Mouse (Mus musculus) cerebellum, adult (tissue): ENCODE results near the gene Poln.
A peak's percentile ranks its signal among the peaks of the same experiment; 100 is the strongest.

Source experiments
- ATAC-seq: cut with Nextera tagmentation; 2 replicates; pipeline ENCODE4 v1.9.2; 2017; ENCODE audit warnings: mild to moderate bottlenecking, moderate library complexity, mixed read lengths; ENCODE audit not compliant: insufficient number of reproducible peaks, low FRiP score, low TSS enrichment

Poln gene

DNA sequence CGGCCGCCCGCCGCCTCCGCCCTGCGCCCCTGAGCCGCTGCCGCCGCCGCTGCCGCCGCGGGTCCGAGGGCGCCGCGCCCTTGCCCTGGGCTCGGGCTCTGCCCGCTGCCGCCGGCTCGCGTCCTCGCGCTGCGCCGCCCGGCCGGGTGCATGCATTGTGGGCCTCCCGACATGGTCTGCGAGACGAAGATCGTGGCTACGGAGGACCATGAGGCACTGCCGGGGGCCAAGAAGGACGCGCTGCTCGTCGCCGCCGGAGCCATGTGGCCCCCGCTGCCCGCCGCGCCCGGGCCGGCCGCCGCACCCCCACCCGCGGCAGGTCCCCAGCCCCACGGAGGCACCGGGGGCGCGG lies 172.6 kb downstream of the Poln start:
- ATAC-seq, result peak; percentile 27; the same call in 1 of the 2 replicates

DNA sequence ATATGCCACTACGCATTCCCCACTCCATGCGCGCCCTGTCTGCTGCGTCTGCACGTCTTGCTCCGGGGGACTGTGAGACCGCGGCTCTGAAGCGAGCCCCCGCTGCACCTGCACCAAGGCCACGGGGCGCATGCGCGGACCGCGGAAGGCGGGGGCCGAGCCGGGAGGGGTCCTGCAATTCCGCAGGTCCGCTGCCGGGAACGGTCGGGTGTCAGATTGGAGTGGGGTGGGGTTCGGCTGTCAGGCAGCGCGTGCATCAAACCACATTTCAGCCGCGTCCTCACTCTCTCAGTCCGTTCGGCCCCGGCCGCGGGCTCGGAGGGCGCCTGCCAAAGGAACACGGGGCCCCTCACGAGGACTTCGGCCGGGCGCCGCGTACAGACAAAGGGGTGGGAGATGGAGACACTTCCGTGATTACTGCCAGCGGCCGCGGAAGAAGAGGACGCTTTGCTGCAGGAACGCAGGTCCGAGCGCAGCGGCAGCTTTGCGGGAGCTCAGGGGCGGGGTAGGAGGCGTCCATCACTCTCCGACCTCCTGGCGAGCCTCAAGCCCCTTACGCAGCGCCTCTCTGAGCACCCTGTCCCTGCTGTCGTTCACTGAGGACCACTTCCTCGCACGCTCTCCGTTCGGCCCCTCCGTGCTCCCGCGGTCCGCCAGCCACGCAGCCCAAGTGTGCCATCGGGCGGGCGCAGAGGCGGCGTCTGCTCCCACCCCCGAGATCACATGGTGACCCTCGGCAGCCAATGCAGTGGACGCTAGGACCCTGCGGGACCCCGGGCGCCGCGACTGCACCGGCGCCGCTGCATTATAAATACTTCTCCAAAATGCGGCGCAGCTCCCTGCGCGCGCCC lies 173.2 kb downstream of the Poln start, which contains the start of gene Nat8l:
TSS of gene Nat8l (plus strand) at position 142 of the 851 bp plus-strand sequence.
- peak; percentile 75 for ATAC-seq

DNA sequence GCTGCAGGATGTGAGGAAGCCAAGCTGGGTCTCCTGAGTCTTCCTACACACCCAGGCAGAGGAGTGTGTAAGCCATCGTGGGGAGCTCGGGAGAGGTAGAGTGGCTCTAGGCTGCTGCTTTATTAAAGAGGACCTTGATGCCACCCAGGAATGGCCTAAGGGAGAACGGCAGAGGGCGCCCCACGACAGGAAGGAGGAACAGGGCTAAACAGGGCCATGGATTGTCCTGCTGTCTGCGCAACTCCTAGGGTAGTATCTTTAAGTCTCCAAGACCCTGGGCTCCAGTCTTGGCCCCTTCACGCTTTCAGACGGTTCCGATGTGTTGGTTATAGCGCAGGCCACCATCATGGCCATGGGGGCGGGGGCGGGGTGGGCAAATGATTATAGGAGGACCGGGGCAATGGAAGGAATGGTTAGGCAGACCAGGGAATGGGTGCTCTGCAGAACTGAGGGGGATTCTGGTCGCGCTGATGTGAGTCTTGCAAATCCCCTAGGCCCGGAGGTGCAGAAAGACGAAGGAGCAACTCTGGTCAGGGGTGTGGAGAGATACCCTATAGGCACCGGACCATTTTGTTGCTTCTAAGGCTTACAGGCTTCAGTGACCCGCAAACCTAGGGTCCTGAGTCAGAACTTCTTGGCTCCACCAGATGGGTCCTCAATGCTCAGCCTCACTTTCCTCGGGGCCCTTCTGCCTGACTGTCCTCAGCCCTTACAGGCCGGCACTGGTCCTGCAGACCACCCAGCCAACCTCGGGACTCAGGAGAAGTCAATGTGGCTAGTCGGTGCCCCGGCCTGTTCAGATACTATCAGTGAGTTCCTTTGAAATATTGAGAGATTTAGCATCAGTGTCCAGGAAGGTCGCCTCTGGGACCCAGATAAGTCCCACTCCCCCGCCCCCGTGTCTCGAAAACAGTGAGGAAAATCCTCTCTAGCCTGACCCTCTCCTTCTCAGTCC lies 174.3 kb downstream of the Poln start:
- 0 out of 2 replicates have a peak, but pooled peaks have one; percentile 27 for ATAC-seq

DNA sequence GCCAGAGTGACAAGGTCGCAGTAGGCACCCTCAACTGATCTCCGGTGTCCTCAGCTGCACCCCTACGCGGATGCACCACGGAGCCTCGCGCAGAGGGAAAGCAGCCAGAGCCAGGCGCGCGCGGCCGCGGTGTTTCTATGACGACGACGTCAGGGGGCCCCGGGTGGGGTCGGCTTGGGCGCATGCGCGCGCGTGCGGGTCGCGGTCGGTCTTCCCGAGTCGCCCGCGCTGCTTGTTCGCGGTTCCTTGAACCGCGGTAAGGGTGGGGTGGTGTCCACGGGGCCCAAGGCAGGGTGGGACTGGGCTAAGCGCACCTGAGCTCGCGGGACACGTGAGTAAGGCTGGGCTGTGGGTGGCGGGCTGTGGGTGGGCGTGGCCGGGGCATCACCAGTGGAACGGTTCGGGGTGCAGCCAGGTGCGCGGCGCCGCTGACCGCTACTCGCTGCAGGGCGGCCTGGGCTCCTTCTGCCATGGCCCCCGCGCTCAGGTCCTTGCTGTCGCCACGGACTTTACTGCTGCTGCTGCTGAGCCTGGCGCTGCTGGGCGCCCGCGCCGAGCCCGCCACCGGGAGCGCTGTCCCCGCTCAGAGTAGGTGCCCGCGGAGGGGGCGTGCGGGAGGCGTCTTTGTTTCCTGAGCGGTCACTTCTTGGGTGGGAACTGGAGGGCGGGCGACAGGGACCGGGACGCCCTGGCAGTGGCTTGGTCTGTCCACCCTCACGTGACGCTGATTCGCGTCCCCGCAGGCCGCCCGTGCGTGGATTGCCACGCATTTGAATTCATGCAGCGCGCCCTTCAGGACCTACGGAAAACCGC lies 185.7 kb downstream of the Poln start, which contains the start of gene Gm1673:
TSS of gene Gm1673 (plus strand) at position 125 of the 813 bp plus-strand sequence.
- ATAC-seq, result peak; percentile 81

DNA sequence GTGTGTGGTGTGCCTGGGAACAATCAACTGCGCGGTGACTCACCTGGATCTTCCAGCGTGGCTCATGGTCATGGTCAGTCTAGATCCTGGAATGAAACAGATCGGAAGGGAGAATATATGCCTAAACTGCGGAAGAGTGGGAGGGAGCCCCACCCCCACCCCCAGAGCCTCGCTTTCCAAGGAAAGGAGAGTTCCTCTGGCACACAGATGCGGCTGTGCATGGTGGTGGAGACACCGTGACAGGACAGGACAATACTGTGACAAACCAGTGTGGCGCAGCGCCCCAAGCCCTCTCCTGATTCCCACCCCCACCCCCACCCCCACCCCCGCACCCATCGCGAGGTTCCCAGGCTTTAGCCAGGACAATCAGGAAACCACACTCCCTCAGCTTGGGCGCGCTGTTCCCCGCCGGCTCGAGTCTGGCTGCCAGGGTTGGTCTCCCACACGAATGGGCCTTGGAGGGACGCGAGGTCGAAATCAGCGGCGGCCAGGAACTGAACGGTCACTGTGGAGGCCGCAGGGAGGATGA lies 186.5 kb downstream of the Poln start:
- no peak for ATAC-seq

DNA sequence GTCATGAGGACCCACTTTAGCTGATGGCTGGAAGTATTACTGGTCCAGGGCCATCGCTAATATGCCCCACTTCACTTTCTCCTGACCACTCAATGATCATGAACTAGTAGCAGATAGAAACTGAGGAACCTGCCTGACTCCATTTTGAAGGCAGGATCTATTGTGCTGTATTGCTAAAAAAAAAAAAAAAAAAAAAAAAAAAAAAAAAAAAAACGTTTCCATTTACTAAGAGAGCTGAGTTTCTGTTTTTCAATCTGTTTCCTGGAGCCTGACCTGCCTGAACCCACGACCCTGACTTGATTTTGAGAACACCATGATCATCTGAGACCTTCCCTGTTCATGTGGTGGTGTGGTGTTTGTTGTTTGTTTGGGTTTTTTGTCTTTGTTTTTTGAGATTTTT lies 193.0 kb downstream of the Poln start:
- no peak for ATAC-seq

DNA sequence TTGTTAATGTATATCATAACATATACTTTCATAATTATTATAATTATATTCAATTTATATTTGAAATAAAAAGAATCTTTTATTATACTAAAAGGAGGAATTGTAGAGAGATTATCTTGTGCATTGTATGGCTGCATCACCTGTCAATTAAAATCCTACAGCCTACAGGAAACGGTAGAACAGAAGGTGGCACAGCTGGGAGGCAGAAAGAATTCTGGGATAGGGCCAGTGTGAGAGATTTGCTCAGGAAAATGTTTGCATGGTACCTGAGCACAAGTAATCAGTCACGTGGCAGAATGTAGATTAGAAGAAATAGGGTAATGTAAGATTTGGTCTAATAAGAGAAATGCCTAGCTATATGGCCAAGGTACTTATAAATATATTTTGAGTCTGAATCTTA lies 194.5 kb downstream of the Poln start:
- ATAC-seq, result no peak

DNA sequence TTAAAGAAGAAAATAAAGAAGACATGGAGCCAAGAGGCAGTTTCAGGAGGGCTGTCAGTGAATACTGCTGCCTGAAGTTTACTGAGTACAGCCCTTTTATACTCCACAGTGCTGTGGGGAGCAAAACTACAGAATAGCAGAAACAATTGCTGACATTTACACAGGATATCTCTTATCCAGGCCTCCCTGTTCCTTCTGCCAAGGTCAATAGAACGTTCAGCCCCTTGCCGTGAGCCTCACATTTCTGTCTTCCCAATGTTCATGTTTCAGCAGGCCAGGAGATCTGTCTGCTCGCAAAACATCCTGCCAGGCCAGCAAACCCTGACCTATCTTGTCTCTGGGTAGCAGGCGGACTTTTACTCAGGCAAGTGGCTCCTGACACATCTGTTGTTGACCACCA lies 209.9 kb downstream of the Poln start:
- no peak for ATAC-seq
